Mouse (Mus musculus): Measurements from ENCODE around the gene Nop10. TPM values are rescaled to one million over a fixed set of nuclear protein-coding genes. Genes with fewer than 3 reads are reported as not detected.

Nop10 gene
- 176 and 180 TPM in 2 replicates for polyA plus RNA-seq (2014; fragmentation: Nextera tagmentation; extraction: Ambion mirVana)

GRCm38 (mm10) chr2:112261748-112262653, at the start of gene Nop10:
TSS of gene Nop10 (plus strand) at chr2:112261926.
- Histone ChIP-seq H3K4me1 (ENCODE audit: control insufficient read depth in 2 of 2, insufficient read depth in 2 of 2, low read length in 2 of 2) (peaks cover 0 to 14% of the 10 kb centered on the region in 2 experiments; a peak in 2 of 4 replicates), H3K4me2 (ENCODE audit: low read length) (peak within 1 kb of the TSS; percentile 78), H3K9me3 (ENCODE audit: control insufficient read depth, low read length) (no peaks in the 10 kb centered on the region), H3K36me3 (ENCODE audit: control insufficient read depth, insufficient read depth, low read length) (no peaks in the 10 kb centered on the region), H3K4me3 (ENCODE audit: control insufficient read depth in 1 of 2, insufficient read depth in 1 of 2, low read depth in 1 of 2, low read length in 2 of 2) (peak within 1 kb of the TSS; percentile 63 to 66), H3K27ac (replicated peaks in 1 of 2; ENCODE audit: control insufficient read depth in 1 of 2, insufficient read depth in 1 of 2, low read depth in 2 of 2, low read length in 2 of 2) (peak within 1 kb of the TSS; percentile 55 to 67; a peak in 3 of 4 replicates), H3K27me3 (ENCODE audit: control insufficient read depth, insufficient read depth, low read length) (no peaks in the 10 kb centered on the region), H3K9ac (ENCODE audit: low read length) (peak within 1 kb of the TSS; percentile 75)
- WGBS: under 1% methylated on average over 36 of the region's 36 CpGs
- no peak for ATAC-seq (ENCODE audit: insufficient number of reproducible peaks, insufficient read depth, low FRiP score, low read depth)

GRCm38 (mm10) chr2:112215977-112216376, 45.7 kb upstream of the Nop10 start:
- H3K27me3 ChIP-seq (ENCODE audit: control insufficient read depth, insufficient read depth, low read length): no peaks in the 10 kb centered on the region
- H3K27ac ChIP-seq (replicated peaks in 1 of 2; ENCODE audit: control insufficient read depth in 1 of 2, insufficient read depth in 1 of 2, low read depth in 2 of 2, low read length in 2 of 2): no peak overlapping the region
- no peak for ATAC-seq (ENCODE audit: insufficient number of reproducible peaks, insufficient read depth, low FRiP score, low read depth)
- no peaks in the 10 kb centered on the region for H3K36me3 ChIP-seq (ENCODE audit: control insufficient read depth, insufficient read depth, low read length)
- H3K4me3 ChIP-seq (ENCODE audit: control insufficient read depth in 1 of 2, insufficient read depth in 1 of 2, low read depth in 1 of 2, low read length in 2 of 2): no peak overlapping the region
- H3K4me1 ChIP-seq (ENCODE audit: control insufficient read depth in 2 of 2, insufficient read depth in 2 of 2, low read length in 2 of 2): no peaks in the 10 kb centered on the region
- H3K9me3 ChIP-seq (ENCODE audit: control insufficient read depth, low read length): no peaks in the 10 kb centered on the region
- WGBS: 3% methylated on average over 1 of the region's 1 CpGs
- no peak overlapping the region for H3K9ac ChIP-seq (ENCODE audit: low read length)
- no peak overlapping the region for H3K4me2 ChIP-seq (ENCODE audit: low read length)

GRCm38 (mm10) chr2:112217614-112218013, 44.1 kb upstream of the Nop10 start:
- Histone ChIP-seq H3K9me3 (ENCODE audit: control insufficient read depth, low read length) (no peaks in the 10 kb centered on the region), H3K27me3 (ENCODE audit: control insufficient read depth, insufficient read depth, low read length) (no peaks in the 10 kb centered on the region), H3K27ac (replicated peaks in 1 of 2; ENCODE audit: control insufficient read depth in 1 of 2, insufficient read depth in 1 of 2, low read depth in 2 of 2, low read length in 2 of 2) (no peak overlapping the region), H3K4me2 (ENCODE audit: low read length) (no peak overlapping the region), H3K4me3 (ENCODE audit: control insufficient read depth in 1 of 2, insufficient read depth in 1 of 2, low read depth in 1 of 2, low read length in 2 of 2) (no peak overlapping the region), H3K36me3 (ENCODE audit: control insufficient read depth, insufficient read depth, low read length) (no peaks in the 10 kb centered on the region), H3K4me1 (ENCODE audit: control insufficient read depth in 2 of 2, insufficient read depth in 2 of 2, low read length in 2 of 2) (no peaks in the 10 kb centered on the region), H3K9ac (ENCODE audit: low read length) (no peak overlapping the region)
- ATAC-seq (ENCODE audit: insufficient number of reproducible peaks, insufficient read depth, low FRiP score, low read depth): no peak
- 65% methylated on average over 6 of the region's 6 CpGs for WGBS

GRCm38 (mm10) chr2:112220880-112221279, 40.8 kb upstream of the Nop10 start:
- ATAC-seq (ENCODE audit: insufficient number of reproducible peaks, insufficient read depth, low FRiP score, low read depth): no peak
- Histone ChIP-seq H3K27me3 (ENCODE audit: control insufficient read depth, insufficient read depth, low read length) (no peaks in the 10 kb centered on the region), H3K36me3 (ENCODE audit: control insufficient read depth, insufficient read depth, low read length) (no peaks in the 10 kb centered on the region), H3K4me1 (ENCODE audit: control insufficient read depth in 2 of 2, insufficient read depth in 2 of 2, low read length in 2 of 2) (no peaks in the 10 kb centered on the region), H3K9me3 (ENCODE audit: control insufficient read depth, low read length) (no peaks in the 10 kb centered on the region), H3K9ac (ENCODE audit: low read length) (no peak overlapping the region), H3K4me3 (ENCODE audit: control insufficient read depth in 1 of 2, insufficient read depth in 1 of 2, low read depth in 1 of 2, low read length in 2 of 2) (no peak overlapping the region), H3K4me2 (ENCODE audit: low read length) (no peak overlapping the region), H3K27ac (replicated peaks in 1 of 2; ENCODE audit: control insufficient read depth in 1 of 2, insufficient read depth in 1 of 2, low read depth in 2 of 2, low read length in 2 of 2) (no peak overlapping the region)
- 73% methylated on average over 5 of the region's 5 CpGs for WGBS

GRCm38 (mm10) chr2:112222607-112223006, 39.1 kb upstream of the Nop10 start:
- no peaks in the 10 kb centered on the region for H3K27me3 ChIP-seq (ENCODE audit: control insufficient read depth, insufficient read depth, low read length)
- no peak overlapping the region for H3K4me3 ChIP-seq (ENCODE audit: control insufficient read depth in 1 of 2, insufficient read depth in 1 of 2, low read depth in 1 of 2, low read length in 2 of 2)
- H3K9ac ChIP-seq (ENCODE audit: low read length): no peak overlapping the region
- H3K9me3 ChIP-seq (ENCODE audit: control insufficient read depth, low read length): no peaks in the 10 kb centered on the region
- H3K36me3 ChIP-seq (ENCODE audit: control insufficient read depth, insufficient read depth, low read length): no peaks in the 10 kb centered on the region
- 49% methylated on average over 5 of the region's 5 CpGs for WGBS
- no peak overlapping the region for H3K4me2 ChIP-seq (ENCODE audit: low read length)
- no peak overlapping the region for H3K27ac ChIP-seq (replicated peaks in 1 of 2; ENCODE audit: control insufficient read depth in 1 of 2, insufficient read depth in 1 of 2, low read depth in 2 of 2, low read length in 2 of 2)
- H3K4me1 ChIP-seq (ENCODE audit: control insufficient read depth in 2 of 2, insufficient read depth in 2 of 2, low read length in 2 of 2): no peaks in the 10 kb centered on the region
- no peak for ATAC-seq (ENCODE audit: insufficient number of reproducible peaks, insufficient read depth, low FRiP score, low read depth)

GRCm38 (mm10) chr2:112224356-112224755, 37.4 kb upstream of the Nop10 start:
- no peak overlapping the region for H3K9ac ChIP-seq (ENCODE audit: low read length)
- H3K36me3 ChIP-seq (ENCODE audit: control insufficient read depth, insufficient read depth, low read length): no peaks in the 10 kb centered on the region
- no peak for ATAC-seq (ENCODE audit: insufficient number of reproducible peaks, insufficient read depth, low FRiP score, low read depth)
- 55% methylated on average over 4 of the region's 4 CpGs for WGBS
- no peak overlapping the region for H3K27ac ChIP-seq (replicated peaks in 1 of 2; ENCODE audit: control insufficient read depth in 1 of 2, insufficient read depth in 1 of 2, low read depth in 2 of 2, low read length in 2 of 2)
- H3K4me2 ChIP-seq (ENCODE audit: low read length): no peak overlapping the region
- no peak overlapping the region for H3K4me3 ChIP-seq (ENCODE audit: control insufficient read depth in 1 of 2, insufficient read depth in 1 of 2, low read depth in 1 of 2, low read length in 2 of 2)
- H3K9me3 ChIP-seq (ENCODE audit: control insufficient read depth, low read length): no peaks in the 10 kb centered on the region
- H3K4me1 ChIP-seq (ENCODE audit: control insufficient read depth in 2 of 2, insufficient read depth in 2 of 2, low read length in 2 of 2): no peaks in the 10 kb centered on the region
- no peaks in the 10 kb centered on the region for H3K27me3 ChIP-seq (ENCODE audit: control insufficient read depth, insufficient read depth, low read length)

GRCm38 (mm10) chr2:112232623-112233022, 29.1 kb upstream of the Nop10 start:
- no peaks in the 10 kb centered on the region for H3K9me3 ChIP-seq (ENCODE audit: control insufficient read depth, low read length)
- H3K4me2 ChIP-seq (ENCODE audit: low read length): no peak overlapping the region
- H3K4me3 ChIP-seq (ENCODE audit: control insufficient read depth in 1 of 2, insufficient read depth in 1 of 2, low read depth in 1 of 2, low read length in 2 of 2): no peak overlapping the region
- 90% methylated on average over 1 of the region's 1 CpGs for WGBS
- H3K36me3 ChIP-seq (ENCODE audit: control insufficient read depth, insufficient read depth, low read length): no peaks in the 10 kb centered on the region
- ATAC-seq (ENCODE audit: insufficient number of reproducible peaks, insufficient read depth, low FRiP score, low read depth): no peak
- no peaks in the 10 kb centered on the region for H3K4me1 ChIP-seq (ENCODE audit: control insufficient read depth in 2 of 2, insufficient read depth in 2 of 2, low read length in 2 of 2)
- H3K9ac ChIP-seq (ENCODE audit: low read length): no peak overlapping the region
- no peaks in the 10 kb centered on the region for H3K27me3 ChIP-seq (ENCODE audit: control insufficient read depth, insufficient read depth, low read length)
- H3K27ac ChIP-seq (replicated peaks in 1 of 2; ENCODE audit: control insufficient read depth in 1 of 2, insufficient read depth in 1 of 2, low read depth in 2 of 2, low read length in 2 of 2): no peak overlapping the region

All from heart, embryonic 14.5 days (tissue).